Mouse (Mus musculus): ENCODE data around the gene Ino80d.

DNA sequence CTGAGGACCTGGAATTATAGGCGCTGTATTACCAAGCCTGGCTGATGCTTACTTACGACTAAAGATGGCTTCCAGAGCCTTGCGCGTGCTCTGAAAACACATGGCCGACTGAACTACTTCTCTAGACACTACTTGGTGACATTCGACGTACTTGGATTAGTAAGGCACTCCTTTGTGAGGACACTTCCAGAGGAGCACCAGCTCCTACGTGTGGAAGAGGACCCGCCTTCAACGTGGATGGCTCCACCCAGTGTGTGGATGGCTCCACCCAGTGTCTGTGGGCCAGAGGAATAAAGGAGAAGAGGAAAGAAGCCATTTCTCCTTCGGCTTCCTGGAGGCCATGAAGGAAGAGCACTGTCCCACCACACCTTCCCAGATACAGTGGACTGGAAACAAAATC is 17.3 kb upstream of the Ino80d start:
- TF ChIP-seq CTCF (IDR thresholded peaks at IDR 0.05; ENCODE audit: extremely low read depth, insufficient read depth, insufficient read length, insufficient replicate concordance), result no peak
- TF ChIP-seq POLR2A (IDR thresholded peaks at IDR 0.05; ENCODE audit: low read depth, low read length), result no peak
